Mouse (Mus musculus) midbrain, embryonic 16.5 days (tissue): ENCODE measurements around the gene Rin2. TPM values are rescaled to one million over a fixed set of nuclear protein-coding genes. Genes with fewer than 3 reads are reported as not detected.

Source experiments
- ATAC-seq: fragments of 200-750 bp; cut with Nextera tagmentation; 2 replicates; pipeline ENCODE4 v1.8.0; 2017; ENCODE audit warnings: moderate TSS enrichment
- H3K27ac ChIP-seq: fragments of 300-500 bp; sonication (generic); 2 replicates; pipeline ENCODE4 v1.5.1; 2014; ENCODE audit warnings: mild to moderate bottlenecking, low read length, mixed read lengths
- H3K27me3 ChIP-seq: fragments of 300-500 bp; sonication (generic); 2 replicates; pipeline ENCODE4 v1.6.1; 2014; ENCODE audit warnings: low read depth, low read length, mixed read lengths; ENCODE audit not compliant: control insufficient read depth, insufficient read depth
- H3K36me3 ChIP-seq: fragments of 300-500 bp; sonication (generic); 2 replicates; pipeline ENCODE4 v1.6.1; 2014; ENCODE audit warnings: mild to moderate bottlenecking, low read length, moderate library complexity, mixed read lengths; ENCODE audit not compliant: control insufficient read depth, insufficient read depth
- H3K4me1 ChIP-seq: fragments of 300-500 bp; sonication (generic); 2 replicates; pipeline ENCODE4 v1.6.1; 2014; ENCODE audit warnings: mild to moderate bottlenecking, low read length, mixed read lengths; ENCODE audit not compliant: control insufficient read depth, insufficient read depth
- H3K4me2 ChIP-seq: fragments of 300-500 bp; sonication (generic); 2 replicates; pipeline ENCODE4 v1.6.1; 2014; ENCODE audit warnings: mild to moderate bottlenecking, low read length, mixed read lengths
- H3K4me3 ChIP-seq: fragments of 300-500 bp; sonication (generic); 2 replicates; pipeline ENCODE4 v1.5.1; 2014; ENCODE audit warnings: low read depth, mild to moderate bottlenecking, low read length, moderate library complexity, mixed read lengths
- H3K9ac ChIP-seq: fragments of 300-500 bp; sonication (generic); 2 replicates; pipeline ENCODE4 v1.6.1; 2014; ENCODE audit warnings: low read depth, low read length, mixed read lengths
- H3K9me3 ChIP-seq: fragments of 300-500 bp; sonication (generic); replicated peaks from 2 replicates; pipeline ENCODE4 v1.6.1; 2014; ENCODE audit warnings: mild to moderate bottlenecking, low read length, mixed read lengths; ENCODE audit not compliant: control insufficient read depth, poor library complexity, severe bottlenecking
- WGBS: fragments of 180-500 bp; shearing (Covaris S2); extraction: QIAGEN DNeasy Blood & Tissue Kit; methylation state at CpG from one replicate; pipeline ENCODE4 v1.1.7; 2014; 5-methylcytosine and 5-hydroxymethylcytosine counted together
- polyA plus RNA-seq: library from polyadenylated mRNA; unstranded; fragments of >200 nt; fragmentation: Nextera tagmentation; extraction: Ambion mirVana; gene quantifications from 2 replicates; pipeline ENCODE4 v1.2.1, GENCODE M21; 2015

Rin2 gene
- polyA plus RNA-seq, 1 experiment from 2014 or later = 17.0 TPM

DNA sequence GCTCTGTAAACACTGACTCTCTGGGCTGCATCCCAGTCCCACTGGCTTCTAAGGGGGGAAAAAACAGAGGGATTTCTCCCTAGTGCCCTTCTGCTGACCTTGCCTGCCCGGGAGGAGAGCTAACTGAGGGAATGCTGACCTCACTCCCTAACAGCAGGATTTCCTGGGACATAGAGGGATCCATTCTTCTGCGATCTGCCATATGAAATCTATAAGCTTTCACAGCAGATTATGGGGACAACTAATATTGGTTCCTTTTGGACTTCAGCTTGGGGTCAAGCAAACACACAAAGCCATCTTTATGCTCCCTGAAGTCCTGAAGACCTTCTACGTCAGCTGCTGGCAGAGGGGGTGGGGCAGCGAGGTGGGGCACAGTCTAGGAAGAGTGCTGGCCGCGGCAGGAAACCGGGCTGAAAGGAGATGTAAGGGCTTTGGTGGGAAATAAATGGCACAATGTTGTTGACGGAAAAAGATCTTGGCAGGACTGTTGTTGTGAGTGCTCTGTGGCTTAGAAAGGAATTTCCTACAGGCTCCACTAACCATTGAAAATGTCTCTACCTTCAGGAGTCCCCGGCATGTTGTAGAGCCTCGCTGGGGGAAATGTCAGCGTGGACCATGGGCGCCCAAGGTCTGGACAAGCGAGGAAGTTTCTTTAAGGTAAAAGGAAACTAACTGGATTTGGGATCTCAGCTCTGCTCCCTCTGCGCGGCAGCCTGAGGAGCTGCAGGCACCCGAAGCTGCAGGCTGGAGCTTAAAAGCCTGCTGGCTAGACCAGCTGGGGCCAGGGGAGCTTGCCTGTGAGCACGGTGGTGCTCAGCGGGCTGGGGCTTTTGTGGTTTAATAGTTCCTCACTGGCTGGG lies 111.0 kb downstream of the Rin2 start:
- H3K9ac ChIP-seq = peak overlapping the region; percentile 40
- ATAC-seq = peak; percentile 79
- H3K4me1 ChIP-seq = peaks cover 8% of the 10 kb centered on the region
- H3K27ac ChIP-seq = peak overlapping the region; percentile 53; the same call in 1 of the 2 replicates
- no peaks in the 10 kb centered on the region for H3K9me3 ChIP-seq
- no peaks in the 10 kb centered on the region for H3K27me3 ChIP-seq
- H3K36me3 ChIP-seq = no peaks in the 10 kb centered on the region
- 1% methylated on average over 18 of the region's 18 CpGs for WGBS
- peak overlapping the region; percentile 48 for H3K4me2 ChIP-seq
- H3K4me3 ChIP-seq = peak overlapping the region; percentile 16

GRCm38 (mm10) chr2:145786618-145786932 lies 111.6 kb downstream of the Rin2 start:
- H3K9ac ChIP-seq = peak overlapping the region; percentile 40; the same call in 1 of the 2 replicates
- H3K4me1 ChIP-seq = peaks cover 8% of the 10 kb centered on the region
- no peak for ATAC-seq
- WGBS = 5% methylated on average over 3 of the region's 3 CpGs
- peak overlapping the region; percentile 16 for H3K4me3 ChIP-seq
- H3K36me3 ChIP-seq = no peaks in the 10 kb centered on the region
- no peaks in the 10 kb centered on the region for H3K27me3 ChIP-seq
- peak overlapping the region; percentile 53; the same call in 1 of the 2 replicates for H3K27ac ChIP-seq
- H3K9me3 ChIP-seq = no peaks in the 10 kb centered on the region
- H3K4me2 ChIP-seq = peak overlapping the region; percentile 48

DNA sequence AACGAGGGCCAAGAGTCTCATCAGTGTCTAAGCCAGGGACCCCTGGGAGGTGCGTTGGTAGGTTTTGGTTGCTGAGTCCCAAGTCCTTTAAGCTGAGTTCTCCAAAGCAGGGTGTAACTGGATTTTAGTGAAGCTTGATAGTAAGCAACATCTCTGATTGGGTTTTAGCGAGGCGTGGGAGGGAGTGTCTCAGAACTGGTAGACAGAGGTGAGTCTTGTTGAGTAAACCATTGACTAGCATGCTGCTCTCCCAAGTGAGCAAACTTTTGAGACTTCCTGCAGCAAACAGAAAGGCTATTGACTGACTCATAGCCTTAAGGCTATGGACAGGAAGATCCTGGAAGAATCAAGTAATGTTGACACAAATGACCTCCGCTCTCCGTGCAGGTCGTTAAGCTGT lies 112.5 kb downstream of the Rin2 start:
- Histone ChIP-seq H3K27me3 (no peaks in the 10 kb centered on the region), H3K9ac (no peak overlapping the region), H3K9me3 (no peaks in the 10 kb centered on the region), H3K27ac (no peak overlapping the region), H3K36me3 (no peaks in the 10 kb centered on the region), H3K4me1 (peaks cover 8% of the 10 kb centered on the region), H3K4me3 (no peak overlapping the region), H3K4me2 (no peak overlapping the region)
- WGBS = 81% methylated on average over 7 of the region's 7 CpGs
- no peak for ATAC-seq

- Histone ChIP-seq H3K36me3 (no peaks in the 10 kb centered on the region), H3K9ac (no peak overlapping the region), H3K27me3 (no peaks in the 10 kb centered on the region), H3K9me3 (no peaks in the 10 kb centered on the region), H3K4me3 (no peak overlapping the region), H3K4me1 (peaks cover 8% of the 10 kb centered on the region), H3K27ac (no peak overlapping the region), H3K4me2 (no peak overlapping the region)
- WGBS = 89% methylated on average over 3 of the region's 3 CpGs
- no peak for ATAC-seq
Measured at GRCm38 (mm10) chr2:145788562-145789346, 113.7 kb downstream of the Rin2 start.

GRCm38 (mm10) chr2:145793702-145794101 lies 118.7 kb downstream of the Rin2 start:
- WGBS = 54% methylated on average over 1 of the region's 1 CpGs
- H3K27me3 ChIP-seq = no peaks in the 10 kb centered on the region
- H3K27ac ChIP-seq = no peak overlapping the region
- no peak overlapping the region for H3K4me2 ChIP-seq
- ATAC-seq = no peak
- no peaks in the 10 kb centered on the region for H3K36me3 ChIP-seq
- no peak overlapping the region for H3K9ac ChIP-seq
- no peaks in the 10 kb centered on the region for H3K9me3 ChIP-seq
- no peaks in the 10 kb centered on the region for H3K4me1 ChIP-seq
- no peak overlapping the region for H3K4me3 ChIP-seq

DNA sequence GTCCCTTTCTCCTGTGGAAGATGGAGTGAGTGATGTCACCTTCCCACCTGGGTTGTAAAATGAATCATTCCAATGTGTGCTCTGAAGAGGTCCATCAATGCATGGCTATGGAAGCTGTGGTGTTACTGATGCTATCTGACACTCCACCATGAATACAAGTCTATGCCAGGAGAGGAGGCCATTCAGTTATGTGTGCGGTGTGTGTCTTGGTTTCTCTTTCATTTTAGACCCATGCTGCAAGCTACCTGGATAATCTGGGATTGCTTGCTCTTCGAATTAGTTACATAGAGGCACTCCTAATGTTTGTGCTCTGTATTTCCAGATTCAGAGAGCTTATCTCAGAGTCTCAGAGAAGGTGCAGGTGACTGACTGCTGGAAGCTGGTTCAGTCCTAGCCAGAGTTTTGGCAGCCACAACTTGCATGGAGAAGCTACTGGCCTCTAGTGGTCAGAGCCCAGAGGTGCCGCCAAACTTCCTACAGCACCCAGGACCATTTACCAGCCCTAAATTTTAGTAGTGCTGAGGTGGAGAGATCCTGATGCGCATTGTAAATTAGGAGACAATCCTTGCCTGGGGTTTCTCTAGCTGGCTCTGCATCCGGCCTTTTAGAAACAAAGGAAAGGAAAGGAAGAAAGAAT lies 119.4 kb downstream of the Rin2 start:
- Histone ChIP-seq H3K36me3 (no peaks in the 10 kb centered on the region), H3K4me2 (no peak overlapping the region), H3K4me3 (no peak overlapping the region), H3K9ac (no peak overlapping the region), H3K27me3 (no peaks in the 10 kb centered on the region), H3K4me1 (no peaks in the 10 kb centered on the region), H3K9me3 (no peaks in the 10 kb centered on the region), H3K27ac (no peak overlapping the region)
- WGBS = 32% methylated on average over 5 of the region's 5 CpGs
- ATAC-seq = peak; percentile 60; the same call in 1 of the 2 replicates

DNA sequence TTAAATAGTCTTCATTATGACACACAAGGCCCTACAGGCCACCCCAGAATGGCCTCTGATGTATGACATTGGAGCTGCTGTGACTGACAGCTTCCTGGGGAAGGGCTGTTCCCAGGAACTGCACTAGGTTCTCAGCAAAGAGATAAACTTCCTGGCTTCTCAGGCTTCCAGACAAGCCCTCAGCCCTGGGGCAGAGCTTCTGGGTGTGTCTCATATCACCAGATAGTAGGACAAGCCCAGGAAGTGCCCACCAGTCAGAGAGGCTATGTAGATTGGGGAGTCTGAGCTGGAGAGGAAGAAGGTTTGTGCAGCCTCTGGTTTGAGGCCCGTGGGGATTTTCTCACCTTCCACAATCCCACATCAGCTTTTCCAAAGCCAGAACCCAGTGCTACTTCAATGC lies 122.8 kb downstream of the Rin2 start:
- ATAC-seq = no peak
- Histone ChIP-seq H3K9ac (no peak overlapping the region), H3K9me3 (no peaks in the 10 kb centered on the region), H3K36me3 (no peaks in the 10 kb centered on the region), H3K27ac (no peak overlapping the region), H3K4me3 (no peak overlapping the region), H3K27me3 (no peaks in the 10 kb centered on the region), H3K4me1 (no peaks in the 10 kb centered on the region), H3K4me2 (no peak overlapping the region)
- 71% methylated on average over 1 of the region's 1 CpGs for WGBS

- no peak for ATAC-seq
- H3K27me3 ChIP-seq = no peaks in the 10 kb centered on the region
- H3K36me3 ChIP-seq = no peaks in the 10 kb centered on the region
- no peak overlapping the region for H3K9ac ChIP-seq
- no peak overlapping the region for H3K4me2 ChIP-seq
- H3K27ac ChIP-seq = no peak overlapping the region
- WGBS = 77% methylated on average over 3 of the region's 3 CpGs
- H3K4me3 ChIP-seq = no peak overlapping the region
- no peaks in the 10 kb centered on the region; the same call in 1 of the 2 replicates for H3K9me3 ChIP-seq
- no peaks in the 10 kb centered on the region for H3K4me1 ChIP-seq
Measured at GRCm38 (mm10) chr2:145798954-145799353, 123.9 kb downstream of the Rin2 start.
